Mouse (Mus musculus): ENCODE results near the gene Cxcl10.
"Not testable (repeated sequence)": the region's sequence is repeated elsewhere in the genome, so short reads cannot be mapped to it uniquely, and the experiment has no call there.

Cxcl10 gene

GRCm38 (mm10) chr5:92369151-92369994, 20.7 kb upstream of the Cxcl10 start:
- no peak for DNase-seq (ENCODE audit: low read depth, low spot score)

DNA sequence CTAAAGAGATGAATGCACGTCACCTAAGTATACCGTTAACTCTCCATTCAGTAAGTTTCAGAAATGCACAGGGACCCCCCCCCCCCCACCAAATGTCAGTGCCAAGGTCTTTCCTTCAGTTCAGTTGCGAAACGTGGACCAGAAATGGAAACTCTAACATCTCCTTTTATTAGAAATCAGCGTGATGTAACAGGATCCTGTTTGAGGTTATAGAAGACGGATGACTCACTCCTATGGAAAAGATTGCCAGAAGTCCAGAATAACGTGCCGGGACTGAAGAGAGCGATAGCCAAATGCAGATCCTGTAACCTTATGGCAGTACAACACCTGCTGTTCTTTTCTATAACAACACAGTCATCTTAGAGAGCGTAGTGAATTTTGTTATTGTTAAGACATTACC, 19.7 kb upstream of the Cxcl10 start:
- DNase-seq (ENCODE audit: low read depth, low spot score): no peak

- DNase-seq (ENCODE audit: low read depth, low spot score): no peak
Measured at GRCm38 (mm10) chr5:92366565-92366964, 17.9 kb upstream of the Cxcl10 start.

GRCm38 (mm10) chr5:92365146-92365705, 16.5 kb upstream of the Cxcl10 start:
- DNase-seq (ENCODE audit: low read depth, low spot score): no peak

DNA sequence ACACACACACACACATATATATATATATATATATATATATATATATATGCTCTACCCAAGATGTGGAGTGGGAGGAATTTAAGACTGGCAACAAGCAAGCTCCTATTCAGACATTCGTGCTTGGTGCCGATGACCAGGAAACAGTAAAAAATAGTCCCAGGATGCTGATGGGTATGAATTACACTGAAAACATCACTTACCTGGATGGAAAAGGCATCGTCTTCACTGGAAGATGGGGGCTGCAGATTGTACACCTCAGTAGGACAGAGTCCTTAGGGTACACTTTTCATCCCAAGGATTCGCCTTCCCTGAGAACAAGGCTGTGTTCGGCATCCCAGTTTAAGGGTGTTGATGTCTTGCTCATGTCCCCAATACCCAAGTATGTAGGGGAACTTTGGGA, 15.3 kb upstream of the Cxcl10 start:
- no peak for DNase-seq (ENCODE audit: low read depth, low spot score)

GRCm38 (mm10) chr5:92363179-92363578, 14.5 kb upstream of the Cxcl10 start:
- no peak for DNase-seq (ENCODE audit: low read depth, low spot score)

DNA sequence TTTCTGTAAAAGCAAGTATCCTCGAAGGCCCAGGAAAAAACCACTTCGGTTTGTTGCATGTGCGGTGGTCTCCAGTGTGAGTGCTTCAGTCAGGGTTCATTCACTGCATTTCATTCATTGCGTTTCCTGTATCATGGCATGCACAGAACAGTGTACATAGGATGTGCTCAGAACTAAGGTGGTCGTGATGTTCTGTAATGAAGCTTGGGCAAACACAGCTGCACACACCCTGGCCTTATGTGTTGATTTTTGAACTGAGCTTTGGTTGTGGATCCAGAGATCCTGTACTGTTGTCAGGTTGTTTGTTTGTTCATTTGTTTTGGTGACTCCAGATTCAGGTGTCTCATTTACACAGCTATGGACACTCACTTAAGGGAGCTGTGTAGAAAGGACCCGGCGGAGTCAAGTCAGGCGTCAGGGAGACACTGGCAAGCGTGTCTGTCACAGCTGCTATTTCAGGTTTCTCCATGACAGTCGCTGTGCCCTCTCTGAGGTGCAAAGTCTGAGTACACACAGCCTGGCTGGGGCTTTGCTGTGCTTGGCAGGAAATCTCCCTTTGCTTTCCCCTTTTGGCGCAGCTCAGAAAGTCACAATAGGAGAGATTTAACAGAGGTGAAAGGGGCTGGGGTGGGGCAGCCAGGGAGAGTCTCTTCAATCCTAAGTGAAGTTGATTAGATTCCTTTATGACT, 10.2 kb upstream of the Cxcl10 start:
- DNase-seq (ENCODE audit: low read depth, low spot score): no peak

DNA sequence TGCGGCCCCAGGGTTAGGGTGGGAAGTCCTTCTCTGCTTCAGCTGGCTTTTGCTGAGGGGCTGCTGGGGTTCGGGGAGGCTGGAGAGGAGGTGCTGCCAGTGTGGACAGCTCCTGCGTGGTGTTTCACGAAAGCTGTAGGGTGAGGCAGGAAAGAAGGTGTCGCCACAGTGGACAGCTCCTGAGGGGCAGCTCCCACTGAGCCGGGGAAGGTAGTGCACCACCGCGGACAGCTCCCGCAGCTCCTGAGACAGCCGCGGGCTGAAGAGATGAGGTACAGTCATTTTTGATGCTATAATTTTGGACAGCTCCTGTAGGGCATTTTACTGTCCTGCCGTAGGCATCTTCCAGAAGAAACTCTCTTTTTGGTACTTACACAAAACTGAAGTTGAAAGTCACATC, 9.3 kb upstream of the Cxcl10 start:
- no peak for DNase-seq (ENCODE audit: low read depth, low spot score)

GRCm38 (mm10) chr5:92353517-92353916, 4.8 kb upstream of the Cxcl10 start:
- DNase-seq (ENCODE audit: low read depth, low spot score): no peak

- not testable (repeated sequence) for DNase-seq (ENCODE audit: low read depth, low spot score)
Measured at GRCm38 (mm10) chr5:92352716-92353115, 4.0 kb upstream of the Cxcl10 start.

- no peak for DNase-seq (ENCODE audit: low read depth, low spot score)
Measured at GRCm38 (mm10) chr5:92349731-92350130, 1.0 kb upstream of the Cxcl10 start.

- no peak for DNase-seq (ENCODE audit: low read depth, low spot score)
Measured at GRCm38 (mm10) chr5:92345006-92345405, 3.7 kb downstream of the Cxcl10 start.

GRCm38 (mm10) chr5:92340606-92341005, 8.1 kb downstream of the Cxcl10 start:
- no peak for DNase-seq (ENCODE audit: low read depth, low spot score)

GRCm38 (mm10) chr5:92336743-92337142, 11.9 kb downstream of the Cxcl10 start:
- no peak for DNase-seq (ENCODE audit: low read depth, low spot score)

GRCm38 (mm10) chr5:92332359-92332840, 16.3 kb downstream of the Cxcl10 start:
- DNase-seq (ENCODE audit: low read depth, low spot score): no peak

- DNase-seq (ENCODE audit: low read depth, low spot score): no peak
Measured at GRCm38 (mm10) chr5:92331635-92332338, 16.9 kb downstream of the Cxcl10 start, which contains the start of gene Art3. Gene Art3 (plus strand): TSS chr5:92331827.

GRCm38 (mm10) chr5:92331122-92331521, 17.6 kb downstream of the Cxcl10 start:
- DNase-seq (ENCODE audit: low read depth, low spot score): no peak

DNA sequence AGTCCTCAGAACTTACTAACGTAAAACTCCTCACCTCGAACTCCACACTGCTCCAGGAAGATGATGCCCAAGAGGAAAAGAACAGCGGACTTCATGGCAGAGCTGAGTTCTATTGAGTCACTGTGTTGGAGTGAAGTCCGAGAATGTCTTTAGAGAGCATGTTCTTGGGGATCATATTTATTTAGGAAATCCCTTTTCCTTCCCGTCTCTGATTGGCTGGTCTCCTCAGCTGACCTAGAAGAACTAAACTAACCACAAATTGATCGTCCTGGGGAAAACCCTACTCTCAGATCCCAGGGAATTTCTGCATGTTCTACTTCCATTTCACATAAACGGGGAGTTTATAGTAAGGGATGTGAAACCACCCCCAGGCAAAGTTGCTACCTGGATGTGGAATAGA, 20.8 kb downstream of the Cxcl10 start, which contains the start of gene Cxcl9:
Cxcl9 (minus strand) TSS at position 151 of the 400 bp plus-strand sequence.
- DNase-seq (ENCODE audit: low read depth, low spot score): no peak

- DNase-seq (ENCODE audit: low read depth, low spot score): no peak
Measured at GRCm38 (mm10) chr5:92327367-92327766, 21.3 kb downstream of the Cxcl10 start.

DNA sequence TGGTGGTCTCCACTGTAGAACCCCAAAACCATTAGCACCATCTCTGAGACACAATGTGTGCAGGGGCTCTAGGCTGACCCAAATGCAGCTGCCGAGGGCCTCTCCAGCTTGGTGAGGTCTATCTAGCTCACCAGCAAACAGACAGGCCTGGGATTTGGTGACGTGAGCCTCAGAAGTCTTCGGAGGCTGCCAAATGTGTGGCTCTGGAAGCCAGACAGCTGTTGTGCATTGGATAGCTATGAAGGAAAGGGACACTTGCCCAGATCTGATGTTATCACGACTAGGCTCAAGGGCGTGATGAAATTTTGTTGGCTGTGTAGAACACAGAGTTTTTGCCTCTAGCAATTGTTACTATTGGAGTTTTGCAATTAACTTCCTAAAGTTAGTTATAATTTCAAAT, 25.4 kb downstream of the Cxcl10 start:
- DNase-seq (ENCODE audit: low read depth, low spot score): no peak

DNA sequence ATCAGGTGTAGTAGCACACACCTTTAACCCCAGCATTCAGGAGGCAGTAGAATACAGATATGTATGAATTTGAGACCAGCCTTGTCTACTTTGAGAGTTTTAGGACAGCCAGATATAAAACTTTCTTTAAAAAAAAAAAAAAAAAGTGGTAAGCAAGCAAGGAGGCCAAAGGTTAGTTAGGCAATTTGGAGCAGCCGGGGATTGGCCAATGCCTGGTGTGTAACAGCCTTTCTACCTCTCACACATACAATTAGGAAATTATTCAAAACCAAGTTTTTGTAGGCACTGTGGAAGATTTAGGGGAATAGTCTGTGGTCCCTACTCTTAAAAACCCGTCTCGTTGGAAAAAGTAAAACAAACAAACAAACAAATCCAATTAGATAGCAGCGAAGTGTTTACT, 26.1 kb downstream of the Cxcl10 start:
- no peak for DNase-seq (ENCODE audit: low read depth, low spot score)

Measured in c-Kit-negative CD71-positive TER-119-positive erythroid progenitor cells, embryonic 14.5 days (primary cell).